Comparison of ENCODE assay signal across 18 mouse cellular contexts in genomic region chr1:88264237-88264868, GRCm38 (mm10). TPM values are rescaled to one million over a fixed set of nuclear protein-coding genes. Genes with fewer than 3 reads are reported as not detected.
DNase-seq lines count a peak whose midpoint lies in the region.
"Had no signal": no experiment of that assay in that cellular context is flagged by ENCODE, and none has a peak within 500 bp of the region (broad histone marks: within the 10 kb centered on the region; RNA-seq: fewer than 3 reads in every experiment).

No protein-coding gene starts in this region.

- DNase-seq in adrenal gland, postnatal 14 days = peak; percentile 67
- no peak for DNase-seq in adrenal gland, postnatal 25 days
- DNase-seq in ovary, postnatal 36 days (ENCODE audit: low spot score) = peak; percentile 65
- no peak for DNase-seq in ovary, postnatal 10 days (ENCODE audit: low spot score)
- peak; percentile 44 for DNase-seq in brain, adult 2 months (ENCODE audit: low read depth, low spot score)
- DNase-seq in cerebellum, adult 9-10 months = no peak
- DNase-seq: cerebellum, adult 18-20 months; cerebellum, adult 9-11 months; forebrain, postnatal 0 days; gastrocnemius, adult 2 months; gastrocnemius, postnatal 14 days; heart, adult 11 months had no signal

RNA-seq across cellular contexts. Expression of gene Hjurp, which starts 13.1 kb away (rescaled TPM):
- total RNA-seq in adrenal gland, postnatal 14 days (2021) = 57.7 and 64.9 TPM in 2 replicates
- 58.4 and 64.0 TPM in 2 replicates for total RNA-seq in adrenal gland, postnatal 25 days (2021)

RNA-seq across cellular contexts. Expression of gene Trpm8, which starts 13.1 kb away (rescaled TPM):
- total RNA-seq in adrenal gland, postnatal 14 days (2021) = not detected in 2 replicates
- total RNA-seq in adrenal gland, postnatal 25 days (2021) = not detected in 2 replicates
- total RNA-seq: adrenal gland, adult 18-20 months; common myeloid progenitor, adult 5-6 weeks; gastrocnemius, adult 2 months; gastrocnemius, postnatal 14 days; gastrocnemius, postnatal 4 days; heart, adult 8-10 months; heart, postnatal 25 days; hematopoietic stem cell, adult 5-6 weeks had no signal

RNA-seq across cellular contexts. Expression of gene Mroh2a, which starts 37.6 kb away (rescaled TPM):
- 0.04 and 0.26 TPM in 2 replicates for total RNA-seq in adrenal gland, postnatal 14 days (2021)
- 0.33 TPM in 1 of 2 replicates, not detected in the other for total RNA-seq in adrenal gland, postnatal 25 days (2021)
- total RNA-seq: forebrain, postnatal 0 days; gastrocnemius, adult 2 months; gastrocnemius, postnatal 14 days had no signal

RNA-seq across cellular contexts. Expression of gene Ugt1a1, which starts 52.6 kb away (rescaled TPM):
- total RNA-seq in adrenal gland, postnatal 14 days (2021) = 11.5 and 47.2 TPM in 2 replicates
- 27.4 and 28.3 TPM in 2 replicates for total RNA-seq in adrenal gland, postnatal 25 days (2021)
- total RNA-seq: common myeloid progenitor, adult 5-6 weeks; gastrocnemius, adult 2 months; heart, adult 8-10 months; heart, postnatal 25 days; hematopoietic stem cell, adult 5-6 weeks had no signal

RNA-seq across cellular contexts. Expression of gene Dnajb3, which starts 58.8 kb away (rescaled TPM):
- 2.6 and 2.8 TPM in 2 replicates for total RNA-seq in adrenal gland, postnatal 14 days (2021)
- total RNA-seq in adrenal gland, postnatal 25 days (2021) = 3.4 and 5.9 TPM in 2 replicates
- total RNA-seq: gastrocnemius, adult 2 months; hematopoietic stem cell, adult 5-6 weeks had no signal

Comparison
In these comparisons a context has a peak if more than half of its experiments do, and no peak if none do; other contexts are left out.
1. DNase-seq: peak in adrenal gland, postnatal 14 days (single experiment), ovary, postnatal 36 days (single experiment) and brain, adult 2 months (single experiment); none in adrenal gland, postnatal 25 days (single experiment), ovary, postnatal 10 days (single experiment) and cerebellum, adult 9-10 months (single experiment).